Mouse (Mus musculus) forebrain, postnatal 0 days (tissue): ENCODE measurements around the gene Mink1. TPM values are rescaled to one million over a fixed set of nuclear protein-coding genes. Genes with fewer than 3 reads are reported as not detected.

ENCODE experiments used
- ATAC-seq: fragments of 200-750 bp; cut with Nextera tagmentation; 2 replicates; pipeline ENCODE4 v1.8.0; 2017; ENCODE audit warnings: mild to moderate bottlenecking, moderate library complexity
- DNase-seq: peaks from one replicate; pipeline ENCODE4 v3.0.0-alpha.2; 2015
- H3K27ac ChIP-seq: fragments of 300-500 bp; sonication (generic); 2 replicates; pipeline ENCODE4 v1.5.1; 2014; ENCODE audit warnings: low read depth, mild to moderate bottlenecking, antibody characterized with exemption, low read length, moderate library complexity, mixed read lengths
- H3K27me3 ChIP-seq: fragments of 300-500 bp; sonication (generic); 2 replicates; pipeline ENCODE4 v1.6.1; 2014; ENCODE audit warnings: mild to moderate bottlenecking, low read length, mixed read lengths; ENCODE audit not compliant: insufficient read depth
- H3K36me3 ChIP-seq: fragments of 300-500 bp; sonication (generic); 2 replicates; pipeline ENCODE4 v1.6.1; 2014; ENCODE audit warnings: mild to moderate bottlenecking, moderate library complexity; ENCODE audit not compliant: insufficient read depth
- H3K4me1 ChIP-seq: fragments of 300-500 bp; sonication (generic); 2 replicates; pipeline ENCODE4 v1.6.1; 2014; ENCODE audit warnings: antibody characterized with exemption; ENCODE audit not compliant: insufficient read depth
- H3K4me2 ChIP-seq: fragments of 300-500 bp; sonication (generic); 2 replicates; pipeline ENCODE4 v1.6.1; 2014; ENCODE audit warnings: low read depth, mild to moderate bottlenecking, moderate library complexity
- H3K4me3 ChIP-seq: fragments of 300-500 bp; sonication (generic); 2 replicates; pipeline ENCODE4 v1.5.1; 2014; ENCODE audit warnings: low read depth, low read length, mixed read lengths
- H3K9ac ChIP-seq: fragments of 300-500 bp; sonication (generic); 2 replicates; pipeline ENCODE4 v1.6.1; 2014; ENCODE audit warnings: mild to moderate bottlenecking
- H3K9me3 ChIP-seq: fragments of 300-500 bp; sonication (generic); 2 replicates; pipeline ENCODE4 v1.6.1; 2016; ENCODE audit warnings: low read length
- CTCF ChIP-seq: sonication (generic); IDR thresholded peaks from 2 replicates; pipeline ENCODE4 v1.5.1; 2016; ENCODE audit warnings: antibody characterized with exemption, control low read depth, low read depth
- WGBS: fragments of 180-500 bp; shearing (Covaris S2); extraction: QIAGEN DNeasy Blood & Tissue Kit; methylation state at CpG from one replicate; pipeline ENCODE4 v1.1.7; 2014; 5-methylcytosine and 5-hydroxymethylcytosine counted together
- polyA plus RNA-seq: library from polyadenylated mRNA; unstranded; fragments of >200 nt; fragmentation: Nextera tagmentation; extraction: Ambion mirVana; gene quantifications from 2 replicates; pipeline ENCODE4 v1.2.1, GENCODE M21; 2015
- total RNA-seq: library from RNA; depleted of rRNA; stranded (reverse); fragments of >200 nt; gene quantifications from 2 replicates; pipeline ENCODE4 v1.2.3, GENCODE M21; 2014; rRNA removed

The Mink1 gene
- total and polyA plus RNA-seq, 2 experiments from 2014 or later: 15.0 to 81.2 TPM

GRCm38 (mm10) chr11:70657573-70657972 lies 94.9 kb downstream of the Mink1 start:
- Histone ChIP-seq H3K27ac (no peak overlapping the region), H3K4me1 (no peaks in the 10 kb centered on the region), H3K4me3 (no peak overlapping the region), H3K27me3 (no peaks in the 10 kb centered on the region), H3K36me3 (peaks cover 6% of the 10 kb centered on the region), H3K9ac (no peak overlapping the region), H3K9me3 (no peaks in the 10 kb centered on the region), H3K4me2 (no peak overlapping the region)
- no peak for TF ChIP-seq CTCF
- DNase-seq (no peak), ATAC-seq (no peak)
- 67% methylated on average over 6 of the region's 6 CpGs for WGBS

- Histone ChIP-seq H3K36me3 (peaks cover 10% of the 10 kb centered on the region), H3K4me1 (no peaks in the 10 kb centered on the region), H3K9me3 (no peaks in the 10 kb centered on the region), H3K4me2 (no peak overlapping the region), H3K27me3 (no peaks in the 10 kb centered on the region), H3K27ac (no peak overlapping the region), H3K4me3 (no peak overlapping the region), H3K9ac (no peak overlapping the region)
- no peak for ATAC-seq
- WGBS: 65% methylated on average over 9 of the region's 9 CpGs
- DNase-seq: no peak
- TF ChIP-seq CTCF: no peak
Measured at GRCm38 (mm10) chr11:70657991-70658390, 95.3 kb downstream of the Mink1 start.

- DNase-seq (no peak), ATAC-seq (no peak)
- no peaks in the 10 kb centered on the region for H3K4me1 ChIP-seq
- WGBS: 88% methylated on average over 5 of the region's 5 CpGs
- peaks cover 15% of the 10 kb centered on the region for H3K36me3 ChIP-seq
- H3K9me3 ChIP-seq: no peaks in the 10 kb centered on the region
- no peaks in the 10 kb centered on the region for H3K27me3 ChIP-seq
- H3K9ac ChIP-seq: no peak overlapping the region
- no peak for TF ChIP-seq CTCF
- no peak overlapping the region for H3K4me2 ChIP-seq
- H3K27ac ChIP-seq: no peak overlapping the region
- H3K4me3 ChIP-seq: no peak overlapping the region
Measured at GRCm38 (mm10) chr11:70658521-70658920, 95.8 kb downstream of the Mink1 start.

- Histone ChIP-seq H3K27ac (no peak overlapping the region), H3K4me2 (no peak overlapping the region), H3K4me1 (no peaks in the 10 kb centered on the region), H3K9me3 (no peaks in the 10 kb centered on the region), H3K4me3 (no peak overlapping the region), H3K36me3 (peaks cover 19% of the 10 kb centered on the region), H3K9ac (no peak overlapping the region), H3K27me3 (no peaks in the 10 kb centered on the region)
- 85% methylated on average over 8 of the region's 8 CpGs for WGBS
- TF ChIP-seq CTCF: no peak
- DNase-seq (no peak), ATAC-seq (no peak)
Measured at GRCm38 (mm10) chr11:70658942-70659341, 96.3 kb downstream of the Mink1 start.

- ATAC-seq (no peak), DNase-seq (no peak)
- H3K4me3 ChIP-seq: no peak overlapping the region
- no peak overlapping the region for H3K4me2 ChIP-seq
- H3K36me3 ChIP-seq: peaks cover 33% of the 10 kb centered on the region
- no peak for TF ChIP-seq CTCF
- H3K9ac ChIP-seq: no peak overlapping the region
- no peak overlapping the region for H3K27ac ChIP-seq
- H3K9me3 ChIP-seq: no peaks in the 10 kb centered on the region
- no peaks in the 10 kb centered on the region for H3K4me1 ChIP-seq
- 89% methylated on average over 8 of the region's 8 CpGs for WGBS
- H3K27me3 ChIP-seq: no peaks in the 10 kb centered on the region
Measured at GRCm38 (mm10) chr11:70660571-70660970, 97.9 kb downstream of the Mink1 start.

GRCm38 (mm10) chr11:70663101-70663500 lies 100.4 kb downstream of the Mink1 start:
- Histone ChIP-seq H3K4me2 (no peak overlapping the region), H3K9me3 (no peaks in the 10 kb centered on the region), H3K4me3 (no peak overlapping the region), H3K27me3 (no peaks in the 10 kb centered on the region), H3K9ac (no peak overlapping the region), H3K4me1 (no peaks in the 10 kb centered on the region), H3K36me3 (peaks cover 33% of the 10 kb centered on the region), H3K27ac (no peak overlapping the region)
- TF ChIP-seq CTCF: no peak
- DNase-seq: no peak
- no peak for ATAC-seq
- 88% methylated on average over 8 of the region's 8 CpGs for WGBS

- no peak overlapping the region for H3K4me2 ChIP-seq
- no peak for ATAC-seq
- no peak overlapping the region for H3K9ac ChIP-seq
- no peak overlapping the region for H3K27ac ChIP-seq
- TF ChIP-seq CTCF: no peak
- H3K4me1 ChIP-seq: no peaks in the 10 kb centered on the region
- DNase-seq: no peak
- no peak overlapping the region for H3K4me3 ChIP-seq
- peaks cover 33% of the 10 kb centered on the region for H3K36me3 ChIP-seq
- WGBS: 93% methylated on average over 6 of the region's 6 CpGs
- no peaks in the 10 kb centered on the region for H3K27me3 ChIP-seq
- H3K9me3 ChIP-seq: no peaks in the 10 kb centered on the region
Measured at GRCm38 (mm10) chr11:70663957-70664356, 101.3 kb downstream of the Mink1 start.

Other genes with a start within 250 kb of the Mink1 start
- gene Alox12e, start 240.3 kb upstream of the Mink1 start, total RNA-seq: 0.10 TPM in 1 of 2 replicates, not detected in the other
- 0.08 TPM in 2 replicates for gene Alox12e, start 240.3 kb upstream of the Mink1 start, polyA plus RNA-seq
- gene Alox15, start 210.8 kb upstream of the Mink1 start, total RNA-seq: not detected in 2 replicates
- gene Alox15, start 210.8 kb upstream of the Mink1 start, polyA plus RNA-seq: 0.09 TPM in 1 of 2 replicates, not detected in the other
- gene Pelp1, start 152.8 kb upstream of the Mink1 start, total RNA-seq: 24.5 and 30.7 TPM in 2 replicates
- 21.0 and 31.3 TPM in 2 replicates for gene Pelp1, start 152.8 kb upstream of the Mink1 start, polyA plus RNA-seq
- gene Arrb2, start 130.2 kb upstream of the Mink1 start, total RNA-seq: 71.9 and 74.4 TPM in 2 replicates
- 39.6 and 44.9 TPM in 2 replicates for gene Arrb2, start 130.2 kb upstream of the Mink1 start, polyA plus RNA-seq
- 21.2 and 41.3 TPM in 2 replicates for gene Med11, start 111.0 kb upstream of the Mink1 start, total RNA-seq
- 35.3 and 35.6 TPM in 2 replicates for gene Med11, start 111.0 kb upstream of the Mink1 start, polyA plus RNA-seq
- gene Zmynd15, start 103.4 kb upstream of the Mink1 start, total RNA-seq: 0.54 and 1.1 TPM in 2 replicates
- 0.24 and 0.84 TPM in 2 replicates for gene Zmynd15, start 103.4 kb upstream of the Mink1 start, polyA plus RNA-seq
- 2.2 and 2.3 TPM in 2 replicates for gene Cxcl16, start 102.9 kb upstream of the Mink1 start, total RNA-seq
- 2.0 and 2.4 TPM in 2 replicates for gene Cxcl16, start 102.9 kb upstream of the Mink1 start, polyA plus RNA-seq
- 2.8 and 6.3 TPM in 2 replicates for gene Tm4sf5, start 57.6 kb upstream of the Mink1 start, total RNA-seq
- gene Tm4sf5, start 57.6 kb upstream of the Mink1 start, polyA plus RNA-seq: 7.5 and 11.6 TPM in 2 replicates
- gene Vmo1, start 48.3 kb upstream of the Mink1 start, total RNA-seq: not detected in 2 replicates
- gene Vmo1, start 48.3 kb upstream of the Mink1 start, polyA plus RNA-seq: 0.24 TPM in 1 of 2 replicates, not detected in the other
- not detected in 2 replicates for gene Gltpd2, start 43.7 kb upstream of the Mink1 start, total RNA-seq
- gene Gltpd2, start 43.7 kb upstream of the Mink1 start, polyA plus RNA-seq: 0.18 and 0.25 TPM in 2 replicates
- 428 and 451 TPM in 2 replicates for gene Psmb6, start 37.5 kb upstream of the Mink1 start, total RNA-seq
- gene Psmb6, start 37.5 kb upstream of the Mink1 start, polyA plus RNA-seq: 820 and 1,026 TPM in 2 replicates
- gene Gm40193, start 29.9 kb upstream of the Mink1 start, total RNA-seq: not detected in 2 replicates
- gene Gm40193, start 29.9 kb upstream of the Mink1 start, polyA plus RNA-seq: not detected in 2 replicates
- gene Pld2, start 22.8 kb upstream of the Mink1 start, total RNA-seq: 33.7 and 40.5 TPM in 2 replicates
- gene Pld2, start 22.8 kb upstream of the Mink1 start, polyA plus RNA-seq: 8.4 and 11.6 TPM in 2 replicates
- gene 4930544D05Rik, start 53.0 kb downstream of the Mink1 start, total RNA-seq: 0.31 and 0.48 TPM in 2 replicates
- not detected in 2 replicates for gene 4930544D05Rik, start 53.0 kb downstream of the Mink1 start, polyA plus RNA-seq
- 0.92 TPM in 1 of 2 replicates, not detected in the other for gene Chrne, start 56.3 kb downstream of the Mink1 start, total RNA-seq
- 0.58 and 1.0 TPM in 2 replicates for gene Chrne, start 56.3 kb downstream of the Mink1 start, polyA plus RNA-seq
- gene Gp1ba, start 76.2 kb downstream of the Mink1 start, total RNA-seq: 0.10 TPM in 1 of 2 replicates, not detected in the other
- 0.08 and 0.18 TPM in 2 replicates for gene Gp1ba, start 76.2 kb downstream of the Mink1 start, polyA plus RNA-seq
- gene Rnf167, start 84.4 kb downstream of the Mink1 start, total RNA-seq: 63.2 and 76.4 TPM in 2 replicates
- 102 and 109 TPM in 2 replicates for gene Rnf167, start 84.4 kb downstream of the Mink1 start, polyA plus RNA-seq
- gene Slc25a11, start 84.6 kb downstream of the Mink1 start, total RNA-seq: 133 and 134 TPM in 2 replicates
- 151 and 160 TPM in 2 replicates for gene Slc25a11, start 84.6 kb downstream of the Mink1 start, polyA plus RNA-seq
- 386 and 408 TPM in 2 replicates for gene Pfn1, start 91.8 kb downstream of the Mink1 start, total RNA-seq
- gene Pfn1, start 91.8 kb downstream of the Mink1 start, polyA plus RNA-seq: 687 and 843 TPM in 2 replicates
- 7.4 and 14.6 TPM in 2 replicates for gene Eno3, start 94.3 kb downstream of the Mink1 start, total RNA-seq
- 4.3 and 5.5 TPM in 2 replicates for gene Eno3, start 94.3 kb downstream of the Mink1 start, polyA plus RNA-seq
- 49.2 and 57.1 TPM in 2 replicates for gene Spag7, start 106.5 kb downstream of the Mink1 start, total RNA-seq
- gene Spag7, start 106.5 kb downstream of the Mink1 start, polyA plus RNA-seq: 56.6 and 116 TPM in 2 replicates
- gene Camta2, start 125.2 kb downstream of the Mink1 start, total RNA-seq: 12.8 and 17.3 TPM in 2 replicates
- gene Camta2, start 125.2 kb downstream of the Mink1 start, polyA plus RNA-seq: 11.1 and 17.7 TPM in 2 replicates
- gene Inca1, start 137.3 kb downstream of the Mink1 start, total RNA-seq: 0.62 and 0.69 TPM in 2 replicates
- gene Inca1, start 137.3 kb downstream of the Mink1 start, polyA plus RNA-seq: 1.5 and 2.1 TPM in 2 replicates
- 16.8 and 25.9 TPM in 2 replicates for gene Kif1c, start 137.7 kb downstream of the Mink1 start, total RNA-seq
- gene Kif1c, start 137.7 kb downstream of the Mink1 start, polyA plus RNA-seq: 1.1 and 1.2 TPM in 2 replicates
- gene Zfp3, start 201.3 kb downstream of the Mink1 start, total RNA-seq: 13.4 and 14.8 TPM in 2 replicates
- 13.5 and 15.1 TPM in 2 replicates for gene Zfp3, start 201.3 kb downstream of the Mink1 start, polyA plus RNA-seq
- not detected in 2 replicates for gene Scimp, start 249.7 kb downstream of the Mink1 start, total RNA-seq
- 0.15 TPM in 1 of 2 replicates, not detected in the other for gene Scimp, start 249.7 kb downstream of the Mink1 start, polyA plus RNA-seq